Mouse (Mus musculus): ENCODE measurements around the gene Smchd1. TPM values are rescaled to one million over a fixed set of nuclear protein-coding genes. Genes with fewer than 3 reads are reported as not detected.

Gene Smchd1
- polyA plus RNA-seq, 1 experiment = 6.8 TPM

- no peak for DNase-seq
- Histone ChIP-seq H3K27me3 (replicated peaks; ENCODE audit: control insufficient read depth, insufficient read depth, low read length) (no peaks in the 10 kb centered on the region), H3K4me1 (ENCODE audit: control insufficient read depth, insufficient read depth, low read length) (peaks cover 10% of the 10 kb centered on the region; the same call in 1 of the 2 replicates), H3K36me3 (ENCODE audit: control insufficient read depth, insufficient read depth, low read length) (no peaks in the 10 kb centered on the region), H3K4me3 (ENCODE audit: insufficient read depth, low read depth, low read length) (no peak overlapping the region), H3K27ac (ENCODE audit: insufficient read depth, low read depth, low read length) (no peak overlapping the region)
- TF ChIP-seq POLR2A (IDR thresholded peaks at IDR 0.05; ENCODE audit: low read depth, low read length) (no peak), CTCF (conservative IDR thresholded peaks at IDR 0.05; ENCODE audit: insufficient read depth, insufficient read length, low read depth, low read length) (no peak)
- 93% methylated on average over 9 of the region's 9 CpGs for WGBS
Observed at GRCm38 (mm10) chr17:71489703-71490461, 14.7 kb upstream of the Smchd1 start.

GRCm38 (mm10) chr17:71486231-71486851 is 11.2 kb upstream of the Smchd1 start:
- TF ChIP-seq CTCF (conservative IDR thresholded peaks at IDR 0.05; ENCODE audit: insufficient read depth, insufficient read length, low read depth, low read length) (no peak), POLR2A (IDR thresholded peaks at IDR 0.05; ENCODE audit: low read depth, low read length) (no peak)
- Histone ChIP-seq H3K4me3 (ENCODE audit: insufficient read depth, low read depth, low read length) (peak overlapping the region; percentile 40), H3K27ac (ENCODE audit: insufficient read depth, low read depth, low read length) (peak overlapping the region; percentile 95), H3K4me1 (ENCODE audit: control insufficient read depth, insufficient read depth, low read length) (peaks cover 18% of the 10 kb centered on the region; the same call in 1 of the 2 replicates), H3K27me3 (replicated peaks; ENCODE audit: control insufficient read depth, insufficient read depth, low read length) (no peaks in the 10 kb centered on the region), H3K36me3 (ENCODE audit: control insufficient read depth, insufficient read depth, low read length) (no peaks in the 10 kb centered on the region)
- 12% methylated on average over 8 of the region's 8 CpGs for WGBS
- DNase-seq = peak; percentile 64

- Histone ChIP-seq H3K27me3 (replicated peaks; ENCODE audit: control insufficient read depth, insufficient read depth, low read length) (no peaks in the 10 kb centered on the region), H3K4me3 (ENCODE audit: insufficient read depth, low read depth, low read length) (peak overlapping the region; percentile 40), H3K36me3 (ENCODE audit: control insufficient read depth, insufficient read depth, low read length) (no peaks in the 10 kb centered on the region), H3K27ac (ENCODE audit: insufficient read depth, low read depth, low read length) (peak overlapping the region; percentile 95), H3K4me1 (ENCODE audit: control insufficient read depth, insufficient read depth, low read length) (peaks cover 14% of the 10 kb centered on the region; the same call in 1 of the 2 replicates)
- DNase-seq = peak; percentile 62
- no peak for TF ChIP-seq POLR2A (IDR thresholded peaks at IDR 0.05; ENCODE audit: low read depth, low read length)
- 20% methylated on average over 12 of the region's 12 CpGs for WGBS
Observed at GRCm38 (mm10) chr17:71485791-71486230, 10.7 kb upstream of the Smchd1 start.

- TF ChIP-seq CTCF (conservative IDR thresholded peaks at IDR 0.05; ENCODE audit: insufficient read depth, insufficient read length, low read depth, low read length) (no peak), POLR2A (IDR thresholded peaks at IDR 0.05; ENCODE audit: low read depth, low read length) (no peak)
- no peak for DNase-seq
- WGBS = 95% methylated on average over 5 of the region's 5 CpGs
- H3K27me3 ChIP-seq (replicated peaks; ENCODE audit: control insufficient read depth, insufficient read depth, low read length) = no peaks in the 10 kb centered on the region
- H3K27ac ChIP-seq (ENCODE audit: insufficient read depth, low read depth, low read length) = peak overlapping the region; percentile 32; the same call in 1 of the 2 replicates
- H3K36me3 ChIP-seq (ENCODE audit: control insufficient read depth, insufficient read depth, low read length) = no peaks in the 10 kb centered on the region
- H3K4me1 ChIP-seq (ENCODE audit: control insufficient read depth, insufficient read depth, low read length) = peaks cover 18% of the 10 kb centered on the region; the same call in 1 of the 2 replicates
- no peak overlapping the region for H3K4me3 ChIP-seq (ENCODE audit: insufficient read depth, low read depth, low read length)
Observed at GRCm38 (mm10) chr17:71484711-71485110, 9.6 kb upstream of the Smchd1 start.

GRCm38 (mm10) chr17:71483418-71484060 is 8.4 kb upstream of the Smchd1 start:
- 48% methylated on average over 7 of the region's 7 CpGs for WGBS
- TF ChIP-seq CTCF (conservative IDR thresholded peaks at IDR 0.05; ENCODE audit: insufficient read depth, insufficient read length, low read depth, low read length) (no peak), POLR2A (IDR thresholded peaks at IDR 0.05; ENCODE audit: low read depth, low read length) (no peak)
- no peak overlapping the region for H3K4me3 ChIP-seq (ENCODE audit: insufficient read depth, low read depth, low read length)
- H3K27ac ChIP-seq (ENCODE audit: insufficient read depth, low read depth, low read length) = peak overlapping the region; percentile 88
- H3K36me3 ChIP-seq (ENCODE audit: control insufficient read depth, insufficient read depth, low read length) = no peaks in the 10 kb centered on the region
- H3K27me3 ChIP-seq (replicated peaks; ENCODE audit: control insufficient read depth, insufficient read depth, low read length) = no peaks in the 10 kb centered on the region
- peak; percentile 59 for DNase-seq
- peaks cover 18% of the 10 kb centered on the region; the same call in 1 of the 2 replicates for H3K4me1 ChIP-seq (ENCODE audit: control insufficient read depth, insufficient read depth, low read length)

- no peaks in the 10 kb centered on the region for H3K27me3 ChIP-seq (replicated peaks; ENCODE audit: control insufficient read depth, insufficient read depth, low read length)
- TF ChIP-seq CTCF (conservative IDR thresholded peaks at IDR 0.05; ENCODE audit: insufficient read depth, insufficient read length, low read depth, low read length) = no peak
- no peak for TF ChIP-seq POLR2A (IDR thresholded peaks at IDR 0.05; ENCODE audit: low read depth, low read length)
- peak overlapping the region; percentile 63; the same call in 1 of the 2 replicates for H3K27ac ChIP-seq (ENCODE audit: insufficient read depth, low read depth, low read length)
Observed at GRCm38 (mm10) chr17:71479381-71479901, 4.3 kb upstream of the Smchd1 start.

More at GRCm38 (mm10) chr17:71479381-71479901, 4.3 kb upstream of the Smchd1 start:
- Histone ChIP-seq H3K4me3 (ENCODE audit: insufficient read depth, low read depth, low read length) (no peak overlapping the region), H3K4me1 (ENCODE audit: control insufficient read depth, insufficient read depth, low read length) (peaks cover 11% of the 10 kb centered on the region; the same call in 1 of the 2 replicates), H3K36me3 (ENCODE audit: control insufficient read depth, insufficient read depth, low read length) (no peaks in the 10 kb centered on the region)
- WGBS = 53% methylated on average over 5 of the region's 5 CpGs
- DNase-seq = peak; percentile 49

Data from kidney, adult 2 months (tissue).